Mouse (Mus musculus) monocyte, adult 5-6 weeks (primary cell): ENCODE measurements around the gene Vac14. TPM values are rescaled to one million over a fixed set of nuclear protein-coding genes. Genes with fewer than 3 reads are reported as not detected.

Source experiments
- ATAC-seq: fragments of 153-309, 156-312 bp; replicated peaks from 2 replicates; pipeline ENCODE4 v1.8.0; 2017; ENCODE audit warnings: mild to moderate bottlenecking; ENCODE audit not compliant: low TSS enrichment, insufficient number of reproducible peaks, severe bottlenecking, poor library complexity, low FRiP score
- total RNA-seq: library from RNA; stranded (forward); fragments of 200-1000, 200-491, 200-594 nt; gene quantifications from 3 replicates; pipeline ENCODE4 v1.2.3, GENCODE M21; 2017

Vac14 gene
- total RNA-seq, 1 experiment from 2014 or later = 19.3 TPM

- ATAC-seq = no peak
Observed at GRCm38 (mm10) chr8:110705391-110706287, 87.3 kb downstream of the Vac14 start.

GRCm38 (mm10) chr8:110706288-110706870, 88.0 kb downstream of the Vac14 start:
- ATAC-seq = no peak

GRCm38 (mm10) chr8:110708429-110708828, 90.0 kb downstream of the Vac14 start:
- no peak for ATAC-seq

GRCm38 (mm10) chr8:110710593-110710992, 92.2 kb downstream of the Vac14 start:
- ATAC-seq = no peak

- no peak for ATAC-seq
Observed at GRCm38 (mm10) chr8:110711271-110711934, 93.0 kb downstream of the Vac14 start.

GRCm38 (mm10) chr8:110713073-110713472, 94.7 kb downstream of the Vac14 start:
- no peak for ATAC-seq

GRCm38 (mm10) chr8:110714827-110715519, 96.6 kb downstream of the Vac14 start:
- ATAC-seq = no peak

GRCm38 (mm10) chr8:110716075-110716474, 97.7 kb downstream of the Vac14 start:
- ATAC-seq = no peak

GRCm38 (mm10) chr8:110717131-110717530, 98.7 kb downstream of the Vac14 start:
- no peak for ATAC-seq

- ATAC-seq = no peak
Observed at GRCm38 (mm10) chr8:110718209-110718968, 100.0 kb downstream of the Vac14 start.

- ATAC-seq = no peak
Observed at GRCm38 (mm10) chr8:110718969-110719670, 100.7 kb downstream of the Vac14 start.

- no peak for ATAC-seq
Observed at GRCm38 (mm10) chr8:110719898-110720653, 101.7 kb downstream of the Vac14 start.

- no peak for ATAC-seq
Observed at GRCm38 (mm10) chr8:110720685-110721598, 102.6 kb downstream of the Vac14 start, which contains the start of gene Mtss1l. Mtss1l (plus strand) TSS chr8:110721476.

- ATAC-seq = no peak
Observed at GRCm38 (mm10) chr8:110721606-110722413, 103.4 kb downstream of the Vac14 start.

GRCm38 (mm10) chr8:110722414-110723011, 104.1 kb downstream of the Vac14 start:
- no peak for ATAC-seq
